Mouse (Mus musculus): ENCODE measurements around the gene Fkbp4.

- TF ChIP-seq GATA1 (IDR thresholded peaks at IDR 0.05; ENCODE audit: borderline replicate concordance, low read length) (no peak), FLI1 (IDR thresholded peaks at IDR 0.05; ENCODE audit: low read length) (no peak)
Measured at GRCm38 (mm10) chr6:128385026-128385425, 53.5 kb downstream of the Fkbp4 start.
